Mouse (Mus musculus): Measurements from ENCODE around the gene Olfr314.
"Not testable (repeated sequence)": the region's sequence is repeated elsewhere in the genome, so short reads cannot be mapped to it uniquely, and the experiment has no call there.

The Olfr314 gene

DNA sequence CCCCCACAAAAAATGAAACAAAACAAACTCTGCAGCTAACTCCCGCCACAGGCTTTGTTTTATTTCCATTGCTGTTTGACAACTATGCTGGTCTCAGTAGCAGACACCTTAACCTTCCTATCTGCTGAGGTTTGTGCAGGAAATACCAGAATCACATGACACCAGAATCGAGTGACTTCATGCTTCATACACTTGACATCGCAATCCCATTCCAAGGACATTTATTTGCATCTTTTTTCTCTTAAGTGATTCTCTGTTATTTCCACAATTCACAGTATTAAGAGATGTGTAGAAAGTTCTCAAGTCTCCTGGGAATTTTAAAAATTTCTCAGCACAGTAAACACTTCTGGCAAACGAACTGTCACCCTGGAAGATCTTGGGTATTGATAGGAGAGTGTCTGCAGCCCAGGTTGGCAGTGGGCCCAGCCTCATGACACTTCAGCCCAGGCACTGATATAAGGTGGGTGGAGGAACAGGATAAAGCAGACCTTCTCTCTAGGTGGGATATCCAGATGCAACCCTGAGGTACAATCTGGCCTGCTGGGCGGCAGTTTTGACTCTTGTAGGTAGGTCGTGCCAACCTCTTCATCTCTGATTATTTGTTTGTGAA is at the start of gene Olfr314:
TSS of gene Olfr314 (plus strand) at position 473 of the 610 bp plus-strand sequence.
- no peak for DNase-seq (ENCODE audit: low spot score)

- no peak for DNase-seq (ENCODE audit: low spot score)
These were observed 49.4 kb upstream of the Olfr314 start for GRCm38 (mm10) chr11:58733372-58733771.

DNA sequence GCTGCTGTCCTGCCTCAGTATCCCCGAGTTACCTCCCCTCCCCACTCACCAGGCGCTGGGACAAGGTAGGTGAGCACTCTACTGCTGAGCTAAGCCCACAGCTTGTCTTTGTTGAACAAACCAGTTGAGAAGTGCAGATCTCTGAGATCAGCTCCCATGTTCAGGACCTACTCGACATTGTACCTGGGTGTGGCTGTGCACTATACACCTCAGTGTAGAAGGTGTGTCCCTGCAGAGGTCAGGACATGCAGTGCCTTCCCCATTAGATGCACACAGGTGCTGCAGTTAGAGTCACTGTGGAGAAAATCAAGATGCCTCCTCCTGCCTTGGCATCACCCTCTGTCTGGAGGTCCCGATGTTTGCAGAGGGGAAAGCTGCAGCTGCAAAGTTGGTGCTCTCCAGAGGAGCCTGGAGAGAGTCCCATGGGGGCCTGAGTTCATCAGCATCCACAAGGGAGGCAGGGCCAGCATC is 43.9 kb upstream of the Olfr314 start, which contains the start of gene Olfr317:
TSS of gene Olfr317 (minus strand) at position 421 of the 471 bp plus-strand sequence.
- no peak for DNase-seq (ENCODE audit: low spot score)

- not testable (repeated sequence) for DNase-seq (ENCODE audit: low spot score)
These were observed 31.7 kb upstream of the Olfr314 start for GRCm38 (mm10) chr11:58751096-58751495.

DNA sequence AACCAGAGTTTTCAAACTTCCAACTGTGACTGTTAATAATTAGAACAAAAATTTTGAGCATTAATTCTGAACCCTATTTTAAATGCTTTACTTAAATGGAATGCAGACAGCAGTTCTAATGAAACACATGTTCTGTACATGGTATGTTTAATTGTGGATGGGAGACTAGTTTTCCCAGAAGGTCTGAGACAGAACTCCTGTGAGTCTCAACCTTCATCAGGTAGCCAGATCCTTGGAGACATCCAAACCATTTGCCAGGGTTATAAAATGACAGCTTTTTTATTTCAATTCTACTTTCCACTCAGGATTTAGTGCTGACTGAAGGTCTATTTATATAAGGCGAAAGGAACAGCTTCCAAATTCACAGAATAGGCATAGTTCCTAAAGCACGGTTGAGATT is 30.3 kb upstream of the Olfr314 start, which contains the start of gene Olfr316:
TSS of gene Olfr316 (plus strand) at position 301 of the 400 bp plus-strand sequence.
- no peak for DNase-seq (ENCODE audit: low spot score)

DNA sequence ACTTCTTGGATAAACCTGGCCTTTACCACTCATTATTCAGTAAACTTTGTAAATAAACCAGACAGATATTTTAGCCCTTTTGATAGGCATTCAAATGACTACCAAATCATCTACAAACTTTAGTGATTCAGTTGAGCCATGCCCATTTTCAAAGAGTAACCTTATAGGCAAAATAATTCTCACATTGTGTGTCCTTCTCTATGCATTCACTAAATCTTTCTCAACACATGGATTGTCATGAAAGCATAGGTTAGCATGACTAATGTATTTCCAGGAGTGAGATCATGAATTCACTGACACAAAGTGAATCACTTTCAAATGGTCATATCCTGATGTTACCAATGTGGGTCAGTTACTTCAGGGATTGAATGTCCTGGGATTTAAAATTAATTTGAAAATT is 9.9 kb upstream of the Olfr314 start, which contains the start of gene Olfr315:
TSS of gene Olfr315 (plus strand) at position 301 of the 400 bp plus-strand sequence.
- no peak for DNase-seq (ENCODE audit: low spot score)

GRCm38 (mm10) chr11:58784182-58784581 is 1.4 kb downstream of the Olfr314 start:
- DNase-seq (ENCODE audit: low spot score) = no peak

DNA sequence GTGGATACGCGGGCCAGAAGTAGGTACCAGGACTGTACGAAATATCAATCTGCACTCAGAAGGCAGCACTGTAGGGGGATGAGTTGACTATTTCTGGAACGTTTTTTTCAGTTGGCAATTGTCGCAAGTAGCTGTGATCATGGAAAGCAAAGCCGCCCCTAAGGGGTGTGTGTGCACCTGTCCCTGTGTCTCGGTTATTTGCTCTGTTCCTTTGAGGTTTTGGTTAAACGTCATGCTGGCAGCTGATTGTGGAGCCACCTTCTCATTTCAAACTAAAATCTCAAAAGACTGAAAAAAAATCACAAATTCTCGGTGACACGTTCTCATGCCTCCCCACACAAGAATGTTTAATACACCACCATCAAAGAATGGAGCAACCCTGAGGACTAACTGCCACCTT is 4.9 kb downstream of the Olfr314 start:
- DNase-seq (ENCODE audit: low spot score) = no peak

DNA sequence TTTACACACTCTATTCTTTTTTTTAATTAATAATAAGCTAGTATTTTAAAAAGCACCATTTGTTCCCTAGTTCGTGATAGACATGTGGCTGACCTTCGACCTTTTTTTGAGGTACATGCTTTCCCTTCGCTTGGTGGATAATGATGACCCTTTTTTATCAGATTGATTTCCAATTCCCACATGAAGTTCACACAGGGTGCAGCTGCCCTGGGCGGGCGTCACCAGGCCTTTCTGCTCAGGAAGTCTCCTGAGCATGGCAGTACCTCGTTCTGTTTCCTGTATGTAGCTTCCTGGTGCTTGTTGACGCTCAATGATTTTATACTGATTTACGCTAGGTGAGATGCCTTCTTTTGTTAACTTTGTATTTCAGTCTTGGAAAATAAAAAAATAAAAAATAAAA is 5.6 kb downstream of the Olfr314 start:
- DNase-seq (ENCODE audit: low spot score) = no peak

DNA sequence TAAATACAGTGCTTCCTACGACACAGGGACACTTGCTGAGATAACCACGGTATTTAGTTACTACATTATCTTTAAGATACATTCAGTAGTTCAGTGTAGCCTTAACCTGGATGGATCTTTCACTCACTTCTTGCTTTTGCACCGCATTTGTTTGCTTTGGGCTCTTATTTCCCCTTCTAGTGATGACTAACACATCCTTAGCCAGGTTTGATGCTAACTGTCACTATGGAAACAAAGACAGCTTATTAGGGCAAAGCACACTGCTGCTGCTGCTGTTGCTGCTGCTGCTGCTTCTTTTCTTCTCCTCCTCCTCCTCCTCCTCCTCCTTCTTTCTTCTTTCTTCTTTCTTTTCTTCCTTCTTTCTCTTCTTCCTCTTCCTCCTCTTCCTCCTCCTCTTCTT is 6.8 kb downstream of the Olfr314 start:
- no peak for DNase-seq (ENCODE audit: low spot score)

DNA sequence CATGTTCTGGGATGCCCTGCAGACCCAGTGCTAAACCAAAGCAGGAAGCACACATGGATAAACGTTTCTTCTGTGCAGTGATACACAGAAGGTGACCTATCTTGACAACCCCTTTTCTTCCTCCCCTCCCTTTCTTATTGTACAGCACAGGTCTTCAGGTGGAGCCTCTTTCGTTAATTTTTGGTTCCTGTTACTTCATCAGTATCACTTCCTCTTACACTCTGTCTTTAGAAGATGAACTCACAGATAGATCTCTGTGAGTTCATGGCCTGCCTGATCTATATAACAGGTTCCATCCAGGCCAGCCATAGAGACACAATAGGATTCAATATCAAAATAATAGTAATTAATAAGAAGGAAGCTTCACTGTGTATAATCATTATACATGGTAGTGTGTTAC is 7.3 kb downstream of the Olfr314 start:
- no peak for DNase-seq (ENCODE audit: low spot score)

- DNase-seq (ENCODE audit: low spot score) = no peak
These were observed 7.9 kb downstream of the Olfr314 start for GRCm38 (mm10) chr11:58790646-58791045.

DNA sequence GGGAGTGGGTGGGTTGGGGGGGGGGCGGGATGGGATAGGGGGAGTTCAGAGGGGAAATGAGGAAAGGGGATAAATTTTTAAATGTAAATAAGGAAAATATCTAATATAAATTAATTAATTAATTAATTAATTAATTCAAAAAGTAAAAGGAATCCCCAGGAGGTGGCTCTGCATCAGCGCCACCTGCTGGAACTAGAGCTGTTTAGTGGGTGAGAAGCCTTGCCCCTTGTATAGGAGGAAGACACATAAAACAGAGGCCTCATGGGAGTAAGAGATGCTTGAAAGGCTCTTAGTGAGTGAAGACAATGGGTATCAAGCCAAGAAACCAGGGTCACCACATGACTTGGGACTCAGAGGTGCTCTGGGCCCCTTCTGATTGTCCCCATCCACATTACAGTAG is 13.1 kb downstream of the Olfr314 start:
- no peak for DNase-seq (ENCODE audit: low spot score)

DNA sequence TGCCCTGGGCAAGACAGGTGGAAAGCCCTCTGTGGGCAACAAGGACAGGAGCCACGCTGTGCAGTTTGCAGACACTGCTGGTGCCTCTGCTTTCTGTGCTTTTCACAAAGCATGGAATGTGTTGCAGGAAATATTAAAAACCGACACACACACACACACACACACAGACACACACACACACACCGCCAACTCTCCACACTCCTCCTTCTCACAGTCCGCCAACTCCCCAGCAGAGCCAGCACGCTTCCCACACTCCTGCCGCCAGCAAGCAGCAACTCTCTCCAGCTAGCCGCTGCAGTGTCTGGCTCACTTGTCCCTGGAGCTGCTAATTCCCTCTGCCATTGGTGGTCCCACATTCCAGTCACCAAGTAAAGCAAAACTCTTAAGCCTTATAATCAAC is 14.1 kb downstream of the Olfr314 start:
- DNase-seq (ENCODE audit: low spot score) = no peak

GRCm38 (mm10) chr11:58799747-58800146 is 17.0 kb downstream of the Olfr314 start:
- DNase-seq (ENCODE audit: low spot score) = no peak

- DNase-seq (ENCODE audit: low spot score) = no peak
These were observed 18.9 kb downstream of the Olfr314 start, which contains the start of gene Fam183b for GRCm38 (mm10) chr11:58801558-58802228. Fam183b (minus strand) TSS chr11:58801960.

DNA sequence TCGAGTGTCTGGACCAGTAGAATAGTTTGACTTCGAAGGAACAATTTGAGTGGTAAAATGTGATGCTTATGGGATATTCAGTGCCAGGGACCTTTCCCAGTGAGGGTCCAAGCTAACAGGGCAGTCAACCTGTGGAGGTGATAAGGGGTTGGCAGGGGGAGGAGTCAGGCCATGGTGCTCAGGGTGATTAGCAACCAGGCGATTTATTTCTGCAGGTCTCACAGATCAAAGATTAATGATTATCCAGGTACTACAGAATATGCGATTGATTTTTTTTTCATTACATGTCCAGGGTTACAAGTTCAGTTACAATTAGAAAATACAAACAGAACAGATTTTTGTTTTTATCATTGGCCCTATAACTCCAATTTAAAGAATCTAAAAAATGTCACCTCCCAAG is 21.1 kb downstream of the Olfr314 start:
- no peak for DNase-seq (ENCODE audit: low spot score)

GRCm38 (mm10) chr11:58804393-58804792 is 21.6 kb downstream of the Olfr314 start:
- no peak for DNase-seq (ENCODE audit: low spot score)

DNA sequence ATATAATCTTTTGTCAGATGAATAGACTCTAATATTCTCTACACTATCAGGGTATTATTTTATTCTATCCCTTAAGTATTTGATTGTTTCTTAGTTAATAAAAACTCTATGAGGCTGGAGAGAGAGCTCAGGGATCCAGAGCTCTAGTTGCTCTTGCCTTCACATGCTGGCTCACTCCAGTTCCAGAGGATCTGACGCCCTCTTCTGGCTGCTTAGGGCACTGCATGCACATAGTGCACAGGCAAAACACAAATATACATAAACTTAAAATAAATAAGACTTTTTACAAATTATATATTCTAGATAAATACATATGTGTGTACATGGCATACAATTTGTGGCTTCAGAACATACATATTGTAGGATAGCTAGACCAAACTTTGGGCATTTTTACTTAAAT is 29.2 kb downstream of the Olfr314 start:
- peak; percentile 9 for DNase-seq (ENCODE audit: low spot score)

DNA sequence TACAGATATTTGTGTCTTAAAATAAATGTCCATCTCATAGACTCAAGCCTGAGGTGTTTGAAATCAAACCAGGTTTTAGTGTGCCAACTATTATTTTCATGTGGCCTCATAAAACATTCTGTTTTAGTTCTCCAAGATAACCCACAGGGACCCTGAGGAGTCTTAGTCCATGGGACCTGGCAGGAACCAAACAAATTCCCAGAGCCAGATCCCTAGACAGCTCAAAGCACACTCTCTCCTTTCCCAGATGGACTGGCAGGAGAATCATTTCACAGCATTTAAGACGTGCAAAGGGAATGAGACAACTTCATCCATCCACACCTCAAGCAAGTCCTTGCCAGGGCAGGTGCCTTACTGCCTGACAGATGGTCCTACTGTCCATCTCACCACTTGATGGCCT is 31.9 kb downstream of the Olfr314 start, which contains the start of gene Olfr313:
TSS of gene Olfr313 (plus strand) at position 301 of the 400 bp plus-strand sequence.
- DNase-seq (ENCODE audit: low spot score) = not testable (repeated sequence)

DNA sequence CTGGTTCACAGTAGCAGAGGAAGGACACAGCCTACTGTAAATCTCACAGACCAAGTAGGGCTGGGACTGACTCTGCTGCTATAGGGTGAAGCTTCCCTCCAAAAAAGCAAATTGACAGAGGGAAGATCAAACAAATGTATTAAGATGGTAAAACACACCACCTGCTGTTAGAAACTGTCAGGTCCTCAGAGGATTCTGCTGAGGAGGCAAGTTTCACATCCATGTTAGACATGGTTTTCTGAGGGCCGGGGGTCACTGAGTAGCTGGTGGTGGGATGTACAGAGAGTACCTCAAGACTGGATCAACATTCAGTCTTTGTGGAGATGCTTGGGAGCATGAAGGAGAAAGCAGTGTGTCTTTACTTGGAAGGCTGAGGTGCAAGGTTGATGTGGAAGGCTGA is 32.9 kb downstream of the Olfr314 start:
- no peak for DNase-seq (ENCODE audit: low spot score)

GRCm38 (mm10) chr11:58828937-58829336 is 46.2 kb downstream of the Olfr314 start, which contains the start of gene Olfr312:
Olfr312 (plus strand) TSS chr11:58829237.
- DNase-seq (ENCODE audit: low spot score) = not testable (repeated sequence)

- no peak for DNase-seq (ENCODE audit: low spot score)
These were observed 47.0 kb downstream of the Olfr314 start for GRCm38 (mm10) chr11:58829764-58830163.
